Mouse (Mus musculus) limb, embryonic 12.5 days (tissue): ENCODE data around the gene Thrap3. TPM values are rescaled to one million over a fixed set of nuclear protein-coding genes. Genes with fewer than 3 reads are reported as not detected.
A peak's percentile ranks its signal among the peaks of the same experiment; 100 is the strongest.

Source experiments
- ATAC-seq: fragments of 200-750 bp; cut with Nextera tagmentation; 2 replicates; pipeline ENCODE4 v1.8.0; 2017; ENCODE audit warnings: low read depth, moderate TSS enrichment; ENCODE audit not compliant: insufficient number of reproducible peaks, insufficient read depth, low FRiP score, low TSS enrichment
- H3K27ac ChIP-seq: fragments of 300-500 bp; sonication (generic); 2 replicates; pipeline ENCODE4 v1.5.1; 2016; ENCODE audit warnings: mild to moderate bottlenecking, moderate library complexity
- H3K27me3 ChIP-seq: fragments of 300-500 bp; sonication (generic); 2 replicates; pipeline ENCODE4 v1.6.1; 2016; ENCODE audit warnings: mild to moderate bottlenecking, moderate library complexity
- H3K36me3 ChIP-seq: fragments of 300-500 bp; sonication (generic); 2 replicates; pipeline ENCODE4 v1.6.1; 2016; ENCODE audit warnings: mild to moderate bottlenecking, moderate library complexity
- H3K4me1 ChIP-seq: fragments of 300-500 bp; sonication (generic); replicated peaks from 2 replicates; pipeline ENCODE4 v1.6.1; 2016
- H3K4me2 ChIP-seq: fragments of 300-500 bp; sonication (generic); 2 replicates; pipeline ENCODE4 v1.6.1; 2016; ENCODE audit warnings: mild to moderate bottlenecking, moderate library complexity
- H3K4me3 ChIP-seq: fragments of 300-500 bp; sonication (generic); replicated peaks from 2 replicates; pipeline ENCODE4 v1.5.1; 2016; ENCODE audit warnings: mild to moderate bottlenecking
- H3K9ac ChIP-seq: fragments of 300-500 bp; sonication (generic); replicated peaks from 2 replicates; pipeline ENCODE4 v1.6.1; 2016; ENCODE audit warnings: mild to moderate bottlenecking, moderate library complexity
- H3K9me3 ChIP-seq: fragments of 300-500 bp; sonication (generic); 2 replicates; pipeline ENCODE4 v1.6.1; 2016; ENCODE audit warnings: mild to moderate bottlenecking, moderate library complexity
- WGBS: fragments of 180-500 bp; shearing (Covaris S2); methylation state at CpG from one replicate; pipeline ENCODE4 v1.1.7; 2016; 5-methylcytosine and 5-hydroxymethylcytosine counted together
- polyA plus RNA-seq: library from polyadenylated mRNA; unstranded; fragments of >200 nt; fragmentation: Nextera tagmentation; extraction: Ambion mirVana; gene quantifications from 2 replicates; pipeline ENCODE4 v1.2.1, GENCODE M21; 2016

Thrap3 gene
- polyA plus RNA-seq, 1 experiment from 2014 or later, result 349 TPM

DNA sequence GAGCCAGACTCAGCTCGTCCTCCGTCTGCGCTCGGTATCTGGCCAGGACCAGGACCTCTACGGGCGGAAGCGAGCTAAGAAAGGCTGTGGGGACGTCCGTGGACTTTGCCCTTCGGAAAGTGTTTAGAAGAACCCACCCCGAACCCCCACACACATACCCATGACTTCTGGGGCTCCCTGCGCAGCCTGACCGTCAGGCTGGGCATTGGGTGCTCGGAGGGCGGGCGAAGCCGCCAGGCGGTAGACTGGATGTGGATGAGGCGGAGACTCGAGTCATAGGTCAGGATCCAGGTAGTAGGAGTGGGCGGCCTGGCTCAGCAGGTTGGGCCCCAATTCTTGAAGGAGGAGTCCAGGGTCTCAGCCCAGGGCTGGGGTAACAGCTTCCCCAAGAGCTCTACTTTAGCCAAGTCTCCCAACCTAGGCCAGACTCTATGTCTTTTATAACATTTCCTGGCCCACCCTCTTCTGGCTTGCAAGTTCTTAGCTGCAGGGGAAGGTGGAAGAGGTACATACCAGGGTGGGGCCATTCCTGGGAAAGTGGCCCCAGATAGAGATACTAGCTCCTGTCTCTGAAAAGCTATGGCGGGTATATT is 39.4 kb downstream of the Thrap3 start, which contains the start of gene Sh3d21:
TSS of gene Sh3d21 (minus strand) at position 425 of the 593 bp plus-strand sequence.
- H3K4me3 ChIP-seq, result peak within 1 kb of the TSS; percentile 61
- 6% methylated on average over 22 of the region's 22 CpGs for WGBS
- H3K9me3 ChIP-seq, result no peaks in the 10 kb centered on the region
- peak within 1 kb of the TSS; percentile 83 for H3K27ac ChIP-seq
- peaks cover 17% of the 10 kb centered on the region for H3K4me1 ChIP-seq
- peak within 1 kb of the TSS; percentile 99 for H3K4me2 ChIP-seq
- peak; percentile 22; the same call in 1 of the 2 replicates for ATAC-seq
- H3K36me3 ChIP-seq, result peaks cover 31% of the 10 kb centered on the region
- peak within 1 kb of the TSS; percentile 88 for H3K9ac ChIP-seq
- H3K27me3 ChIP-seq, result no peaks in the 10 kb centered on the region

DNA sequence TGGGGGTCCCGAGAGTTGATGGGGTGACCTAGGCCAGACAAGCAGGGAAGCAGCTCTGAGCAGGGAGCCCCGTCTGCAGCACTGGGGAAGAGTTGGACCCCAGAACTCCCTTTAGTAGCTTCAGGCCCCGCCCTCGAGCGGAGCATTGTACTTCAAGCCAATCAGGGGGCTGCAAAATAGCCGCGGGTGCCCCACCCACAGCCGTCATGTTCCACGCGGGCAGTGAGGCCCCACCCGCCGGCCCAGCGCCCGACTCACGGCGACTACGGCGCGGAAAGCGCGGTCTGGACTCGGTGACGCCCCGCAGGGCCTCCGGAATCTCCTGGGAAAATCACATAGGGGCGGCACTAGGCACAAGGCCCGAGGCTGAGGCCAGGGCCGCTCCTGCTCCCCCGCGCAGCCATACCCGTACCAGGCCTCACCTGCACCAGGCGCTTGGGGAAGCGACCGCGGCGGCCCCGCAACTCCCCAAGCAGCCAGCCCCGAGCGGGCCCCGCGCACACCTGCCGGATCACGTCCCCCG is 40.0 kb downstream of the Thrap3 start:
- Histone ChIP-seq H3K4me3 (peak overlapping the region; percentile 61), H3K4me2 (peak overlapping the region; percentile 99), H3K9me3 (no peaks in the 10 kb centered on the region), H3K27ac (peak overlapping the region; percentile 83), H3K36me3 (peaks cover 26% of the 10 kb centered on the region), H3K9ac (peak overlapping the region; percentile 88), H3K27me3 (no peaks in the 10 kb centered on the region), H3K4me1 (peaks cover 17% of the 10 kb centered on the region)
- 1% methylated on average over 44 of the region's 44 CpGs for WGBS
- peak; percentile 91 for ATAC-seq

DNA sequence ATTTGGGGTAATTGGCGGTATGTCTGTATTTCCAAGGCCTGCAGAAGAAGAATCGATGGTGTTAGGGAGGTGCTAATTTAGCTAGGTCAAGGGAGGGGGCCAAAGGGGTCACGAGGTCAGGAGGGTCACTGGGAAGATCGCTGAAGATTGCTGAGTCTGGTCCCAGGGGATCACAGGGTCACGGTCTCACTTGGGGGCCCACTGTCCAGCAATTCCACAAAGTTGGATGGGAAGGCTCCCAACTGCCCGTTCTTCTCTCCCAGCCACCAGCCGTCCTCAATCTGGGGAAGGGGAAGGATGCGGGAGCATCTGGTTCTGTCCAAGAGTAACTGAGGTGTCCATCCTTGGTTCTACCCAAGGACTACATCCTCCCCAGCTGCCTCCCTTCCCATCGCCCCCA is 40.6 kb downstream of the Thrap3 start:
- Histone ChIP-seq H3K9ac (peak overlapping the region; percentile 44; the same call in 1 of the 2 replicates), H3K4me3 (peak overlapping the region; percentile 61), H3K9me3 (peaks cover under 1% of the 10 kb centered on the region; the same call in 1 of the 2 replicates), H3K36me3 (peaks cover 21% of the 10 kb centered on the region), H3K4me2 (peak overlapping the region; percentile 99), H3K27me3 (no peaks in the 10 kb centered on the region), H3K4me1 (peaks cover 17% of the 10 kb centered on the region), H3K27ac (peak overlapping the region; percentile 83; the same call in 1 of the 2 replicates)
- ATAC-seq, result peak; percentile 24; the same call in 1 of the 2 replicates
- 57% methylated on average over 9 of the region's 9 CpGs for WGBS

DNA sequence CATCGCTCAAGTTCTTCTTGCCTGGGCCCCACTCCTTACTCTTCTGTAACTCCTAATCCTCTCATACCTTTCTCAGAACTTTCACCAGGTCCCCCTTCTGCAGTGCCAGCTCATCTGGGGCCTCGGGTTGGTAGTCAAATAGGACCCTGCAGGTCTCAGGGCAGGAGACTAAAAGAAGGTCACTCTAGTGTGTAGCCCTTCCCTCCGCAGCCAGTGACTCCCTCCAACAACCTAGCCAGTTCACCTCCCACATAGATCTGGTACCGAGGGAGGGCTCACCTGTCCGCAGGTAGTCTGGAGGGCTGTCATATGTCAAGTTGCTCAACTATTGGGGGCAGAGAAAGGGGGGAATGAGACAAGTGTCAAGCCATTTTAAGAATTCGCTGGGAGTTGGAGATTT is 41.1 kb downstream of the Thrap3 start:
- Histone ChIP-seq H3K27ac (0 out of 2 replicates have a peak overlapping the region, but pooled peaks have one; percentile 13), H3K4me2 (no peak overlapping the region), H3K27me3 (no peaks in the 10 kb centered on the region), H3K4me1 (peaks cover 17% of the 10 kb centered on the region), H3K9ac (no peak overlapping the region), H3K9me3 (peaks cover 5% of the 10 kb centered on the region; the same call in 1 of the 2 replicates), H3K4me3 (no peak overlapping the region), H3K36me3 (peaks cover 21% of the 10 kb centered on the region)
- WGBS, result 88% methylated on average over 6 of the region's 6 CpGs
- no peak for ATAC-seq

DNA sequence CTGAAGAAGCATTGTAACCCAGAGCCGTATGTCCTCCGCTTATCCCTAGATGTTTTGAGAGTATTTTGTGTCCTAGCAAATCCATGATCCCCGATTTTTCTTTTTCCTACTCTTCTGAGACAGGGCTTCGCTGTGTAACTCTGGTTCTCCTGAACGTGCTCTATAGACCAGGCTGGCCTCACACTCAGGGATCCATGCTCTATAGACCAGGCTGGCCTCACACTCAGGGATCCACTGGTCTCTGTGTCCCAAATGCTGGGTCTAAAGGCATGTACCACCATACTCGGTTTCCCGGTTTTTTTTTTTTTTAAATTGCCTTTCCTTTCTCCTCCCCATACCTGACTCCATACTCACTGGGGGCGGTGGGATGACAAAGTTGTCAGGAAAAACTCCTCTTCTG is 41.6 kb downstream of the Thrap3 start:
- H3K27ac ChIP-seq, result no peak overlapping the region

DNA sequence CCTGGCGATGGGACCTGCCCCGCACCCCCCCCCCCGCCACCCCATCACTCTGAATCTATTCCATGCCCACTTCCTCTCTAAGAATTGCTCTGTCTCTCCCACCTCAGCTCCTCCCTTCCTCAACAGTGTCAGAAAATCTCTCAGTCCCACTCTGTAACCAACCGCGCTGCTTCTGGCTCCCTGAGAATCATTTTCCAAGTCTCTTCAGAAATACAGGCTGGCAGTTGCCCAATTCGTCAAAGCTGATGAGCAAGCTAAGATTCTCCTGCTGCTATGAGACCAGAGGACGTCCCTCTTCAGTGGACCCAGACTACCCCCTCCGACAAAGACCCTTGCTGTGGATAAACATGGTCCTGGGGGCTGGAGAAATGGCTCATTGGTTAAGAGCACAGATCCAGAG is 43.1 kb downstream of the Thrap3 start:
- H3K9ac ChIP-seq, result no peak overlapping the region
- no peak overlapping the region for H3K4me2 ChIP-seq
- peaks cover 5% of the 10 kb centered on the region; the same call in 1 of the 2 replicates for H3K9me3 ChIP-seq
- peaks cover 10% of the 10 kb centered on the region; the same call in 1 of the 2 replicates for H3K36me3 ChIP-seq
- H3K27ac ChIP-seq, result no peak overlapping the region
- no peak for ATAC-seq
- peaks cover 28% of the 10 kb centered on the region for H3K4me1 ChIP-seq
- 78% methylated on average over 8 of the region's 8 CpGs for WGBS
- H3K4me3 ChIP-seq, result no peak overlapping the region
- H3K27me3 ChIP-seq, result no peaks in the 10 kb centered on the region

More for the DNA sequence above, 41.6 kb downstream of the Thrap3 start:
- H3K4me1 ChIP-seq, result peaks cover 17% of the 10 kb centered on the region
- no peak overlapping the region for H3K9ac ChIP-seq
- H3K9me3 ChIP-seq, result peaks cover 5% of the 10 kb centered on the region; the same call in 1 of the 2 replicates
- WGBS, result 93% methylated on average over 8 of the region's 8 CpGs
- peaks cover 16% of the 10 kb centered on the region for H3K36me3 ChIP-seq
- H3K27me3 ChIP-seq, result no peaks in the 10 kb centered on the region
- no peak overlapping the region for H3K4me3 ChIP-seq
- no peak overlapping the region for H3K4me2 ChIP-seq
- ATAC-seq, result no peak

DNA sequence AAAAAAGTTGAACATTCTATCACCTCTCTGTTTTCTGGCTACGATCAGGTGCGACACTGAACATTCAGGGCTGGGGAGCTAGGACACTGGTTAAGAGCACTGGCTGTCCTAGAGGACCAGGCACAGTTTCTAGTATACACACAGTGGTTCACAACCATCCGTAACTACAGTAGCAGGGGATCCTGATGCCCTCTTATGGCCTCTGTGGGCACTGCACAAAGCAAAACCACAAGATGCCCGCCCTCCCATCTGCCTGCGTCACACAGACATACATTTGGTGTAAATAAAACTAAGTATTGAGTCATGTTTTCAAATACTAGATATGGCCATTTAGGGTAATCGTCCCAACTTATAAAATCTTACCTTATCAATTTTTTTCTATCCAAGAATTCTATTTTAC is 45.0 kb downstream of the Thrap3 start:
- no peaks in the 10 kb centered on the region for H3K27me3 ChIP-seq
- peaks cover 22% of the 10 kb centered on the region for H3K4me1 ChIP-seq
- no peak overlapping the region for H3K4me3 ChIP-seq
- no peak overlapping the region for H3K4me2 ChIP-seq
- peaks cover 5% of the 10 kb centered on the region; the same call in 1 of the 2 replicates for H3K9me3 ChIP-seq
- H3K9ac ChIP-seq, result no peak overlapping the region
- ATAC-seq, result no peak
- H3K36me3 ChIP-seq, result peaks cover 12% of the 10 kb centered on the region
- no peak overlapping the region for H3K27ac ChIP-seq
- 91% methylated on average over 6 of the region's 6 CpGs for WGBS

DNA sequence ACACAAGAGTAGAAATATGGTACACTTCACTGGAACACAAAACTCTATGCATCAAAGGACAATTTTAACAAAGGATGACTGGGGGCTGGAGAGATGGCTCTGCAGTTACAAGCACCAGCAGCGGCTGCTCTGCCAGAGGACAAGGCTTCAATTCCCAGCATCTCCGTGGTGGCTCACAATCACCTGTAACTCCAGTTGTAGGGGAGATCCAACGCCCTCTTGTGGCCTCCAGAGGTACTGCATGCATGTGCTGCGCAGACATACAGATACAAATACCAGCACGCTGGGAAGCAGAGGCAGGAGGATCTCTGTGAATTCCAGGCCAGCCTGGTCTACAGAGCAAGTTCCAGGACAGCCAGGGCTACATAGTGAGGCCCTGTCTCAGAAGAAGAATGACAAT is 45.9 kb downstream of the Thrap3 start:
- no peak overlapping the region for H3K4me2 ChIP-seq
- WGBS, result 59% methylated on average over 5 of the region's 5 CpGs
- no peak overlapping the region for H3K27ac ChIP-seq
- peaks cover 21% of the 10 kb centered on the region for H3K36me3 ChIP-seq
- no peak for ATAC-seq
- no peaks in the 10 kb centered on the region for H3K27me3 ChIP-seq
- no peak overlapping the region for H3K4me3 ChIP-seq
- H3K4me1 ChIP-seq, result peaks cover 25% of the 10 kb centered on the region
- peaks cover 5% of the 10 kb centered on the region; the same call in 1 of the 2 replicates for H3K9me3 ChIP-seq
- no peak overlapping the region for H3K9ac ChIP-seq

DNA sequence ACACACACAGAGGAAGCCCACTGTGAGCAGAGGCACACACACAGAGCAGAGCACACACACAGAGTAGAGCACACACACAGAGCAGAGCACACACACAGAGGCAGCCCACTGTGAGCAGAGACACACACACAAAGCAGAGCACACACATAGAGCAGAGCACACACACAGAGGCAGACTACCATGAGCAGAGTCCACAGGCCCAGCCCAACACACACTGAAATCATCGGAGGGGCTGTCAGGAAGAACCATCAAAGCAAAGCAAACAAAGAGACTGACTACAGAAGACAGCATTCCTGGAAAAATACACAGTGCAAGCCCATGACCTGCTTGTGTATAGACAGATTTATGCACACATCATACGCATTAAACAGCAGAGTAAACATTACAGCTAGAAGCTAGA is 46.7 kb downstream of the Thrap3 start:
- Histone ChIP-seq H3K4me2 (no peak overlapping the region), H3K27ac (peak overlapping the region; percentile 78), H3K4me1 (peaks cover 32% of the 10 kb centered on the region), H3K9me3 (peaks cover 5% of the 10 kb centered on the region; the same call in 1 of the 2 replicates), H3K9ac (no peak overlapping the region), H3K36me3 (peaks cover 22% of the 10 kb centered on the region), H3K27me3 (no peaks in the 10 kb centered on the region), H3K4me3 (no peak overlapping the region)
- WGBS, result 66% methylated on average over 2 of the region's 2 CpGs
- no peak for ATAC-seq

DNA sequence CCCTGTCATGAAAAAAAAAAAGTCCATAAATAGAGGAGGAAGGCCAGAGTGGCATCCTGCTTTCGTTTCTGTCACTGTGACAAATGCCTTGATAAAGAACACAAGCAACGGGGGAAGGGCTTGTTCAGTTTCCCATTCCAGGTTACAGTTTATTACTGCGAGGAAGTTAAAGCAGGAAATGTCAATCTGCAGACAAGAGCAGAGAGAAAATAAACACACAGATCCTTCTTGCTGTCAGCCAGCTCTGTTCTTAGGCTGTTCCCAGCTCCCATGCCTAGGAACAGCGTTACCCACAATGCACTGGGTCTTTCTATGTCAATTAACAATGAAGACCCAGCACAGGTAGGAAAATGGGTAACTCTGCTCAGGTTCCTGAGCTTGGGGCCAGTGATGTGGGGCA is 47.4 kb downstream of the Thrap3 start:
- peaks cover 22% of the 10 kb centered on the region for H3K36me3 ChIP-seq
- H3K4me2 ChIP-seq, result no peak overlapping the region
- no peak overlapping the region for H3K4me3 ChIP-seq
- H3K27me3 ChIP-seq, result no peaks in the 10 kb centered on the region
- 38% methylated on average over 4 of the region's 4 CpGs for WGBS
- no peak overlapping the region for H3K9ac ChIP-seq
- H3K4me1 ChIP-seq, result peaks cover 38% of the 10 kb centered on the region
- peak overlapping the region; percentile 78 for H3K27ac ChIP-seq
- H3K9me3 ChIP-seq, result peaks cover 5% of the 10 kb centered on the region; the same call in 1 of the 2 replicates
- ATAC-seq, result no peak

DNA sequence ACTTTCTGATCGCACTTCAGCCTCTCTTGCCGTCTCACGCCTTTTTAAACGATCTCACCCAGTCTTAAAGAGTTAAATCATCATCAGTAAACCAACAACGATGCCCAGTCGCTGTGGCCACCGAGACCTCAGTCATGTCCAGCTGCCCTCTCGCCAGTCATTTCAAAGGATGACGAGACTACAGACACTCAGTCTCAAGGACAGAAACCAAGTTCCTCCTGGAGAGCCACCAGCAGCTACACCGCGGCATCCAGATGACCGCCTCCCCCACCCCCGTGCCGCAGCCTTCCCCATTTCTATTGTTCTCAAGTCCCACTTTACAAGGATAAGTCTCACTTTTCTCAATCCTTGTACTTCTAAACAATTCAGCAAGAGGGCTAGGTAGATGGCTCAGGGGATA is 49.7 kb downstream of the Thrap3 start:
- H3K27me3 ChIP-seq, result no peaks in the 10 kb centered on the region
- no peak overlapping the region for H3K9ac ChIP-seq
- 61% methylated on average over 14 of the region's 14 CpGs for WGBS
- H3K4me2 ChIP-seq, result no peak overlapping the region
- peaks cover 22% of the 10 kb centered on the region for H3K36me3 ChIP-seq
- H3K9me3 ChIP-seq, result peaks cover 5% of the 10 kb centered on the region; the same call in 1 of the 2 replicates
- peaks cover 53% of the 10 kb centered on the region for H3K4me1 ChIP-seq
- no peak overlapping the region for H3K4me3 ChIP-seq
- H3K27ac ChIP-seq, result no peak overlapping the region
- ATAC-seq, result no peak
